Mouse (Mus musculus): ENCODE results near the gene Selenbp1.
"Not testable (repeated sequence)": the region's sequence is repeated elsewhere in the genome, so short reads cannot be mapped to it uniquely, and the experiment has no call there.

DNA sequence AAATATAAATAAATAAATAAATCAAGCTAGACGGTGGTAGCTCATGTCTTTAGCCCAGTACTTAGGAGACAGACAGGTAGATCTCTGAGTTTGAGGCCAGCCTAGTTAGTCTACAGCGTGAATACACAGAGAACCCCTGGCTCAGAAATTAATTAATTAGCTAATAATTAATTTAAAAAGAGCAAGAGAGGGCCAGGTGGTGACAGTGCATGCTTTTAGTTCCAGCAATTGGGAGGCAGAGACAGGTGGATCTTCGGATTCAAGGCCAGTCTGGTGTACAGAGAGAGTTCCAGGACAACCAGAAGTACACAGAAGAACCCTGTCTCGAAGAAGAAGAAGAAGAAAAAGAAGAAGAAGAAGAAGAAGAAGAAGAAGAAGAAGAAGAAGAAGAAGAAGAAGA lies 3.9 kb upstream of the Selenbp1 start:
- not testable (repeated sequence) for TF ChIP-seq CTCF (IDR thresholded peaks at IDR 0.05; ENCODE audit: control insufficient read depth, insufficient read depth, low read length); POLR2A (IDR thresholded peaks at IDR 0.05; ENCODE audit: borderline replicate concordance, control insufficient read depth, low read depth, low read length)
